Mouse (Mus musculus): ENCODE data around the gene Iba57. TPM values are rescaled to one million over a fixed set of nuclear protein-coding genes. Genes with fewer than 3 reads are reported as not detected.

Iba57 gene
- 7.9 and 8.4 TPM in 2 replicates for polyA plus RNA-seq (2012; rRNA removed)

DNA sequence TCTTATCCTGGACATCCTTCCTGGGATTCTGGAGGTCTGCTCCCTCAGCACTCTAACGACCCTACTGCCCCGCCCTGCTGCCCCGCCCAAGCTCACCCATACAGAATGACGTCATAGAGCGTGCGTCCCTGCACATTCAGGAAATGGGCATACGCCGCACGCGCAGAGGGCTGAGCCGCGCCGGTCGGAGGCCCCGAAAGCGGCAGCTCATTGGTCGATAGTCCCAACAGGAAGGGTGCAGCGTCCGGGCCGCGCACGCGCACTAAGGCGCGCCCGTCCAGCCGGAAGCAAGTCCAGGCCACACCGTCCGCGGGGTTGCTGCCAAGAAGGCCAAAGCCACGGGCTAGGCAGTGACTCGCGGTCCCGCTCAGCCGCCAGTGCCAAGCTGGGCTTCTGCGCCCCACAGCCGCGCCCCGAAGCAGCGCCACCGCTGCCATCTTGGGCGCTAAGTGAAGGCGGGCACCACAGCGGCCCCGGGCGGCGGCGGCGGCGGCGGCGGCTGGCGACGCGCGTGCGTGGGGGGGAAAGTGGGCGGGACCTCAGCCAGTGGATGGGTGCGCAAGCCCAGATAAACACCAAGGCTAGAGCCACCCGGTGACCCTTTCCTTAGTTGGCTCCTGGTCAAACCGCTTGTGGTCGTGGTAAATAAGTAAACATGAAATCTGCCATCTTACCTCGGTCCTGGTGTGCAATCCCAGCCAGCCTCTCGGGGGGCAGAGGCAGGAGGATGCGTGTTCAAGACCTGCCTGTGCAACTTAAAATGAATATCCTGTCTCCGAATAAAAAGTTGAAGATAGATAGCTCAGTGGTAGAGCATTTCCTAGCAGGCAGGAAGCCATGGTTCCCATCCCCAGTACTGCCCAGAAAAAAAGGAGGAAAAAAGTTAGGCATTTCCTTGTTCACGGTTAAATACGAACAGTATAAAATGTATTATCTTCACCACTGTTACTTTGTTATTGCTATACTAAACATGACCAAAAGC lies at the start of gene Iba57:
Gene Iba57 (minus strand): TSS at position 485 of the 982 bp plus-strand sequence.

DNA sequence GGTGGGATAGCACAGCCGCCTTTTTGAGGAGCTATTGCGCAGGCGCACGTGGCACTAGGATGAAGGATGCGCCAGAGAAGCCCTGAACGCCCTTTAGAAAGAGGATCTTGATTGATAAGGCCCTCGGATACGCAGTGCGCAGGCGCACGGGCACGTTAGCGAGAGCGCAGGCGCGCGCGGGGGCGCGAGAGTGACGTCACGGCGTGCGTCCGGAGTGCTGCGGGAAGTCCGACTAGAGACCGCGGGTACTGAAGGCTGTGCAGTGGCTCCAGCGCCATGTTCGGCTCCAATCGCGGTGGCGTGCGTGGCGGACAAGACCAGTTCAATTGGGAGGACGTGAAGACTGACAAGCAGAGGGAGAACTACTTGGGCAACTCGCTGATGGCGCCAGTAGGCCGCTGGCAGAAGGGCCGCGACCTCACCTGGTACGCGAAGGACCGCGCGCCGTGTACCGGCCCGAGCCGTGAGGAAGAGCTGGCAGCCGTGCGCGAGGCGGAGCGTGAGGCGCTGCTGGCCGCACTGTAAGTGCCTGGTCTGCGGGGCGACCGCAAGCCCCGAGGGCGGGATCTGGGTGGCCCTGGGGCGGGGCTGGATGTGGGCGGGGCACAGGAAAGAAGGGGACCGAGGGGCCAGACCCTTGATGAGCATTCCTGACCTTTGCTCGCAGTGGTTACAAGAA lies 44.8 kb upstream of the Iba57 start, which contains the start of gene 2310033P09Rik:
Gene 2310033P09Rik (plus strand): TSS at position 169 of the 679 bp plus-strand sequence.

GRCm38 (mm10) chr11:59202081-59202995 lies 38.8 kb upstream of the Iba57 start, which contains the start of gene Mrpl55:
Gene Mrpl55 (plus strand): TSS chr11:59202486.

GRCm38 (mm10) chr11:59192059-59192386 lies 28.5 kb upstream of the Iba57 start, which contains the start of gene Guk1:
Gene Guk1 (minus strand): TSS chr11:59192212.

DNA sequence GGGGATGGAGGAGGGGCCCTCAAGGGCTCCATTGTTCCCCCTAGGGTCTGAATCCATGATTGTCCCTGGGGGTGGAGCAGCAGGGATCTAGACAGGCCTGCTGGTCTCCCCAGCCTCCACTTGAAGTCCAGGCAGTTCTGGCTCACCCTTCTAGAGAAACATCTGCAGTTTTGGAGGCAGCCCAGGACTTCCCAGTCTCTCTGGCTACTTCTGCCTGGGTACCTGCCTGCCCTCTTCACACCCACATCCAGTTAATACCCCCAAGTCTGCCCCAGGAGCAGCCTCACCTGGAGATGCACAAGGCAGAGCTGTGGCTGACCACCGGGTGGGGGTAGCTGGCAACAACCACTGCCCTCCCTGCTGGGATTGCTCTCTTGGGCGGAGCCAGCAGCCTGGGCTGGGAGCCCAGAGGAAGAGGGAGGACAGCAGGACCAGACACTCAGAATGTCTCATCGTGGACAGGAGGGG lies 19.4 kb upstream of the Iba57 start, which contains the start of gene Gjc2:
Gene Gjc2 (minus strand): TSS at position 350 of the 468 bp plus-strand sequence.

GRCm38 (mm10) chr11:59135904-59136452 lies 27.6 kb downstream of the Iba57 start, which contains the start of gene Obscn:
Gene Obscn (minus strand): TSS chr11:59136402.

Other genes starting within 250 kb of the Iba57 start
- gene Btnl10, start 245.8 kb downstream of the Iba57 start, polyA plus RNA-seq (2012; rRNA removed): 17.3 and 19.1 TPM in 2 replicates
- 67.3 and 77.9 TPM in 2 replicates for gene Rnf187, start 224.8 kb downstream of the Iba57 start, polyA plus RNA-seq (2012; rRNA removed)
- 13.3 and 15.4 TPM in 2 replicates for gene Hist3h2ba, start 214.8 kb downstream of the Iba57 start, polyA plus RNA-seq (2012; rRNA removed)
- gene Hist3h2a, start 209.1 kb downstream of the Iba57 start, polyA plus RNA-seq (2012; rRNA removed): 9.3 and 10.1 TPM in 2 replicates
- gene Trim17, start 209.1 kb downstream of the Iba57 start, polyA plus RNA-seq (2012; rRNA removed): 0.05 and 0.09 TPM in 2 replicates
- gene Trim11, start 185.6 kb downstream of the Iba57 start, polyA plus RNA-seq (2012; rRNA removed): 7.3 and 8.5 TPM in 2 replicates
- 0.10 and 0.32 TPM in 2 replicates for gene Obscn, start 27.3 kb downstream of the Iba57 start, polyA plus RNA-seq (2012; rRNA removed)
- gene Gjc2, start 19.5 kb upstream of the Iba57 start, polyA plus RNA-seq (2012; rRNA removed): 0.03 TPM in 2 replicates
- gene Guk1, start 28.5 kb upstream of the Iba57 start, polyA plus RNA-seq (2012; rRNA removed): 36.1 and 41.5 TPM in 2 replicates
- gene Mrpl55, start 38.7 kb upstream of the Iba57 start, polyA plus RNA-seq (2012; rRNA removed): 23.3 and 25.0 TPM in 2 replicates
- 23.5 and 24.0 TPM in 2 replicates for gene 2310033P09Rik, start 44.6 kb upstream of the Iba57 start, polyA plus RNA-seq (2012; rRNA removed)
- gene Arf1, start 64.5 kb upstream of the Iba57 start, polyA plus RNA-seq (2012; rRNA removed): 178 and 203 TPM in 2 replicates
- 0.02 TPM in 2 replicates for gene Wnt3a, start 127.0 kb upstream of the Iba57 start, polyA plus RNA-seq (2012; rRNA removed)
- gene Wnt9a, start 143.2 kb upstream of the Iba57 start, polyA plus RNA-seq (2012; rRNA removed): 0.10 and 0.21 TPM in 2 replicates
- gene Prss38, start 211.9 kb upstream of the Iba57 start, polyA plus RNA-seq (2012; rRNA removed): not detected in 2 replicates